Mouse (Mus musculus) C2C12 (cell line): ENCODE data around the gene Sorcs2. TPM values are rescaled to one million over a fixed set of nuclear protein-coding genes. Genes with fewer than 3 reads are reported as not detected.

ENCODE experiments used
- H3K27me3 ChIP-seq: one replicate; pipeline ENCODE4 v1.6.1; 2011; ENCODE audit not compliant: control insufficient read depth, insufficient read depth, insufficient read length
- H3K36me3 ChIP-seq: one replicate; pipeline ENCODE4 v1.6.1; 2011; ENCODE audit not compliant: control insufficient read depth, insufficient read depth
- H3K4me3 ChIP-seq: one replicate; pipeline ENCODE4 v1.5.1; 2011; ENCODE audit warnings: mild to moderate bottlenecking, control low read depth; ENCODE audit not compliant: poor library complexity, insufficient read depth, severe bottlenecking
- H3K79me2 ChIP-seq: one replicate; pipeline ENCODE4 v1.6.1; 2011; ENCODE audit not compliant: control insufficient read depth, insufficient read depth
- H3K79me3 ChIP-seq: one replicate; pipeline ENCODE4 v1.6.1; 2011; ENCODE audit warnings: low read depth, control low read depth
- H3ac ChIP-seq: one replicate; pipeline ENCODE3; 2011; ENCODE audit warnings: low read depth; ENCODE audit not compliant: control insufficient read depth, insufficient read length
- CEBPB ChIP-seq: IDR thresholded peaks from one replicate; pipeline ENCODE4 v1.6.1; 2011; ENCODE audit warnings: low read depth, mild to moderate bottlenecking, control low read depth, moderate library complexity
- CTCF ChIP-seq: IDR thresholded peaks from one replicate; pipeline ENCODE4 v1.5.1; 2011; ENCODE audit not compliant: control insufficient read depth, insufficient read depth, insufficient read length
- FOSL1 ChIP-seq: IDR thresholded peaks from one replicate; pipeline ENCODE4 v1.8.0; 2011; ENCODE audit warnings: mild to moderate bottlenecking, low read length; ENCODE audit not compliant: poor library complexity, insufficient read depth, severe bottlenecking
- MAX ChIP-seq: IDR thresholded peaks from one replicate; pipeline ENCODE4 v1.6.1; 2011; ENCODE audit warnings: mild to moderate bottlenecking, control low read depth
- MYOD1 ChIP-seq: IDR thresholded peaks from one replicate; pipeline ENCODE4 v1.6.1; 2011; ENCODE audit warnings: low read depth; ENCODE audit not compliant: control insufficient read depth, insufficient read length
- MYOG ChIP-seq: IDR thresholded peaks from one replicate; pipeline ENCODE4 v1.6.1; 2011; ENCODE audit not compliant: control insufficient read depth, insufficient read length; ENCODE audit errors: extremely low read depth
- USF1 ChIP-seq: IDR thresholded peaks from one replicate; pipeline ENCODE4 v1.6.1; 2011; ENCODE audit warnings: low read depth, mild to moderate bottlenecking, control low read depth, moderate library complexity
- polyA plus RNA-seq: library from polyadenylated mRNA; unstranded; fragments of >200 nt; fragmentation: generic; extraction: Trizol; gene quantifications from one replicate; pipeline ENCODE4 v1.2.1, GENCODE M21; 2012; ENCODE audit warnings: missing spikeins

The Sorcs2 gene
- polyA plus RNA-seq, 1 experiment, result 67.7 TPM

- Histone ChIP-seq H3K4me3 (no peak overlapping the region), H3K79me3 (no peaks in the 10 kb centered on the region), H3K27me3 (no peaks in the 10 kb centered on the region), H3ac (no peak overlapping the region), H3K79me2 (no peaks in the 10 kb centered on the region), H3K36me3 (no peaks in the 10 kb centered on the region)
- no peak for TF ChIP-seq USF1
- TF ChIP-seq MYOD1, result no peak
- TF ChIP-seq CTCF, result no peak
- TF ChIP-seq CEBPB, result no peak
- TF ChIP-seq MYOG, result no peak
- TF ChIP-seq MAX, result no peak
These were observed 289.5 kb downstream of the Sorcs2 start for GRCm38 (mm10) chr5:36108339-36108887.

GRCm38 (mm10) chr5:36103483-36103882 lies 294.5 kb downstream of the Sorcs2 start:
- H3K4me3 ChIP-seq, result no peak overlapping the region
- TF ChIP-seq MAX (no peak), FOSL1 (no peak), MYOD1 (no peak), CTCF (no peak), CEBPB (no peak), USF1 (no peak), MYOG (no peak)
- no peaks in the 10 kb centered on the region for H3K27me3 ChIP-seq
- no peaks in the 10 kb centered on the region for H3K79me3 ChIP-seq
- H3K79me2 ChIP-seq, result no peaks in the 10 kb centered on the region
- no peaks in the 10 kb centered on the region for H3K36me3 ChIP-seq
- no peak overlapping the region for H3ac ChIP-seq

- no peak overlapping the region for H3ac ChIP-seq
- TF ChIP-seq CTCF, result no peak
- no peak for TF ChIP-seq CEBPB
- TF ChIP-seq MYOD1, result no peak
- no peak for TF ChIP-seq MAX
- no peak for TF ChIP-seq FOSL1
- TF ChIP-seq USF1, result no peak
- TF ChIP-seq MYOG, result no peak
- no peaks in the 10 kb centered on the region for H3K79me2 ChIP-seq
- H3K36me3 ChIP-seq, result no peaks in the 10 kb centered on the region
- no peak overlapping the region for H3K4me3 ChIP-seq
- no peaks in the 10 kb centered on the region for H3K79me3 ChIP-seq
- H3K27me3 ChIP-seq, result no peaks in the 10 kb centered on the region
These were observed 296.8 kb downstream of the Sorcs2 start for GRCm38 (mm10) chr5:36101129-36101528.

- H3ac ChIP-seq, result no peak overlapping the region
- H3K4me3 ChIP-seq, result no peak overlapping the region
- H3K36me3 ChIP-seq, result no peaks in the 10 kb centered on the region
- H3K27me3 ChIP-seq, result no peaks in the 10 kb centered on the region
- H3K79me3 ChIP-seq, result no peaks in the 10 kb centered on the region
- no peak for TF ChIP-seq FOSL1
- no peak for TF ChIP-seq MAX
- TF ChIP-seq USF1, result no peak
- no peak for TF ChIP-seq MYOD1
- no peak for TF ChIP-seq CEBPB
- no peak for TF ChIP-seq MYOG
- no peaks in the 10 kb centered on the region for H3K79me2 ChIP-seq
These were observed 297.5 kb downstream of the Sorcs2 start for GRCm38 (mm10) chr5:36100488-36100887.

GRCm38 (mm10) chr5:36099662-36100061 lies 298.3 kb downstream of the Sorcs2 start:
- no peak for TF ChIP-seq FOSL1
- TF ChIP-seq MAX, result no peak
- no peak for TF ChIP-seq USF1
- TF ChIP-seq MYOD1, result no peak
- TF ChIP-seq CEBPB, result no peak
- TF ChIP-seq CTCF, result no peak
- Histone ChIP-seq H3K4me3 (no peak overlapping the region), H3K36me3 (no peaks in the 10 kb centered on the region), H3K79me2 (no peaks in the 10 kb centered on the region), H3K27me3 (no peaks in the 10 kb centered on the region), H3K79me3 (no peaks in the 10 kb centered on the region), H3ac (no peak overlapping the region)

GRCm38 (mm10) chr5:36096046-36096445 lies 301.9 kb downstream of the Sorcs2 start:
- no peaks in the 10 kb centered on the region for H3K27me3 ChIP-seq
- H3ac ChIP-seq, result no peak overlapping the region
- TF ChIP-seq FOSL1 (no peak), CTCF (no peak), CEBPB (no peak), MYOG (no peak), MYOD1 (no peak), USF1 (no peak), MAX (no peak)
- no peaks in the 10 kb centered on the region for H3K36me3 ChIP-seq
- no peaks in the 10 kb centered on the region for H3K79me2 ChIP-seq
- no peak overlapping the region for H3K4me3 ChIP-seq
- H3K79me3 ChIP-seq, result no peaks in the 10 kb centered on the region
